Mouse (Mus musculus) CH12.LX (cell line): ENCODE data around the gene Bcl9l. TPM values are rescaled to one million over a fixed set of nuclear protein-coding genes. Genes with fewer than 3 reads are reported as not detected.

Experiments used
- DNase-seq: peaks from one replicate; pipeline ENCODE4 v3.0.0-alpha.2; 2013; ENCODE audit errors: extremely low read depth
- H3K27ac ChIP-seq: 2 replicates; pipeline ENCODE4 v1.5.1; 2012; ENCODE audit warnings: low read depth, mild to moderate bottlenecking, control low read depth, moderate library complexity; ENCODE audit not compliant: insufficient read depth
- H3K27me3 ChIP-seq: replicated peaks from 2 replicates; pipeline ENCODE3; 2012; ENCODE audit warnings: inconsistent platforms
- H3K36me3 ChIP-seq, 2 experiments: replicated peaks in 1 of 2; 2 replicates each; pipeline versions ENCODE3 to v1.6.1; 2012; ENCODE audit warnings: inconsistent platforms in 1 of 2, low read length in 1 of 2, mild to moderate bottlenecking in 1 of 2, mixed read lengths in 1 of 2, moderate library complexity in 1 of 2; ENCODE audit not compliant: control insufficient read depth in 1 of 2, insufficient read depth in 1 of 2
- H3K4me1 ChIP-seq, 2 experiments: 2 replicates each; pipeline ENCODE4 v1.6.1; 2012; ENCODE audit warnings: inconsistent platforms in 1 of 2, moderate library complexity in 1 of 2; ENCODE audit not compliant: insufficient read depth in 2 of 2, control insufficient read depth in 1 of 2
- H3K4me2 ChIP-seq: 2 replicates; pipeline ENCODE4 v1.6.1; 2012; ENCODE audit warnings: low read depth, mild to moderate bottlenecking, control low read depth; ENCODE audit not compliant: poor library complexity, insufficient read depth, severe bottlenecking
- H3K4me3 ChIP-seq, 3 experiments: fragments of 150-350 bp in 1 of 3; sonication (generic) in 1 of 3; replicated peaks in 1 of 3; 2 replicates each; pipeline versions ENCODE3 to v1.5.1; 2011 to 2012; ENCODE audit warnings: low read depth in 2 of 3, low read length in 2 of 3, mild to moderate bottlenecking in 2 of 3, moderate library complexity in 2 of 3, control low read depth in 1 of 3, improper control_type of control experiment in 1 of 3, inconsistent platforms in 1 of 3, mixed read lengths in 1 of 3; ENCODE audit not compliant: poor library complexity in 1 of 3
- H3K79me2 ChIP-seq: replicated peaks from 2 replicates; pipeline ENCODE4 v1.6.1; 2012; ENCODE audit warnings: mild to moderate bottlenecking, moderate library complexity; ENCODE audit not compliant: control insufficient read depth, poor library complexity, insufficient read depth, severe bottlenecking; ENCODE audit errors: extremely low read depth
- H3K9ac ChIP-seq: 2 replicates; pipeline ENCODE4 v1.6.1; 2012; ENCODE audit warnings: low read depth, mild to moderate bottlenecking, control low read depth, moderate library complexity; ENCODE audit not compliant: insufficient read depth
- H3K9me3 ChIP-seq: replicated peaks from 2 replicates; pipeline ENCODE3; 2012; ENCODE audit warnings: low read length, inconsistent platforms, mixed read lengths
- BHLHE40 ChIP-seq: IDR thresholded peaks from 2 replicates; pipeline ENCODE4 v1.6.1; 2011; ENCODE audit warnings: mild to moderate bottlenecking, low read depth, low read length, improper control_type of control experiment
- CTCF ChIP-seq, 2 experiments: IDR thresholded peaks in 1 of 2; conservative IDR thresholded peaks in 1 of 2; 2 replicates each; pipeline ENCODE4 v1.5.1; 2011 to 2012; ENCODE audit warnings: low read depth in 2 of 2, low read length in 2 of 2, improper control_type of control experiment in 1 of 2, inconsistent platforms in 1 of 2, mild to moderate bottlenecking in 1 of 2, moderate library complexity in 1 of 2
- E2F4 ChIP-seq: IDR thresholded peaks from 2 replicates; pipeline ENCODE4 v1.6.1; 2011; ENCODE audit warnings: low read depth, low read length, improper control_type of control experiment; ENCODE audit not compliant: insufficient replicate concordance
- ELF1 ChIP-seq: IDR thresholded peaks from 2 replicates; pipeline ENCODE4 v1.6.1; 2014; ENCODE audit warnings: low read depth, mild to moderate bottlenecking, inconsistent platforms, low read length, improper control_type of control experiment
- HCFC1 ChIP-seq: IDR thresholded peaks from 2 replicates; pipeline ENCODE4 v1.6.1; 2012; ENCODE audit warnings: low read depth, mild to moderate bottlenecking, inconsistent platforms, low read length, improper control_type of control experiment
- JUN ChIP-seq: IDR thresholded peaks from 2 replicates; pipeline ENCODE4 v1.6.1; 2011; ENCODE audit warnings: low read depth, mild to moderate bottlenecking, low read length, improper control_type of control experiment, moderate library complexity; ENCODE audit not compliant: insufficient read depth
- JUND ChIP-seq: conservative IDR thresholded peaks from 2 replicates; pipeline ENCODE4 v1.6.1; 2011; ENCODE audit warnings: low read depth, low read length, improper control_type of control experiment
- KAT2A ChIP-seq: IDR thresholded peaks from 2 replicates; pipeline ENCODE4 v1.6.1; 2012; ENCODE audit warnings: low read length, improper control_type of control experiment, inconsistent platforms; ENCODE audit not compliant: insufficient replicate concordance
- MAX ChIP-seq: IDR thresholded peaks from 2 replicates; pipeline ENCODE4 v1.6.1; 2011; ENCODE audit warnings: low read length, improper control_type of control experiment
- MXI1 ChIP-seq: IDR thresholded peaks from 2 replicates; pipeline ENCODE4 v1.6.1; 2011; ENCODE audit warnings: mild to moderate bottlenecking, low read depth, low read length, improper control_type of control experiment
- MYC ChIP-seq: IDR thresholded peaks from 2 replicates; pipeline ENCODE4 v1.6.1; 2011; ENCODE audit warnings: low read depth, mild to moderate bottlenecking, improper control_type of control experiment, low read length
- NRF1 ChIP-seq: IDR thresholded peaks from 2 replicates; pipeline ENCODE4 v1.6.1; 2014; ENCODE audit warnings: low read depth, mild to moderate bottlenecking, inconsistent platforms, low read length, improper control_type of control experiment, moderate library complexity
- PAX5 ChIP-seq: IDR thresholded peaks from 2 replicates; pipeline ENCODE4 v1.6.1; 2012; ENCODE audit warnings: low read length, inconsistent platforms, mixed read lengths
- POLR2AphosphoS2 ChIP-seq: IDR thresholded peaks from 2 replicates; pipeline ENCODE4 v1.6.1; 2011; ENCODE audit warnings: low read depth, low read length, improper control_type of control experiment
- RAD21 ChIP-seq: IDR thresholded peaks from 2 replicates; pipeline ENCODE4 v1.6.1; 2011; ENCODE audit warnings: low read depth, mild to moderate bottlenecking, low read length, improper control_type of control experiment, moderate library complexity
- RCOR1 ChIP-seq: conservative IDR thresholded peaks from 2 replicates; pipeline ENCODE4 v1.6.1; 2012; ENCODE audit warnings: low read depth, mild to moderate bottlenecking, inconsistent platforms, low read length, improper control_type of control experiment
- SMC3 ChIP-seq: IDR thresholded peaks from 2 replicates; pipeline ENCODE4 v1.6.1; 2011; ENCODE audit warnings: low read depth, low read length, improper control_type of control experiment
- USF1 ChIP-seq: IDR thresholded peaks from 2 replicates; pipeline ENCODE4 v1.6.1; 2014; ENCODE audit warnings: low read depth, mild to moderate bottlenecking, inconsistent platforms, low read length, improper control_type of control experiment
- USF2 ChIP-seq: conservative IDR thresholded peaks from 2 replicates; pipeline ENCODE4 v1.6.1; 2011; ENCODE audit warnings: low read depth, low read length, improper control_type of control experiment
- ZKSCAN1 ChIP-seq: IDR thresholded peaks from 2 replicates; pipeline ENCODE4 v1.6.1; 2012; ENCODE audit warnings: low read depth, inconsistent platforms, low read length, improper control_type of control experiment, borderline replicate concordance
- dilution Hi-C: fragments of 300-500 bp; cut with MboI; formaldehyde crosslinking; loops from 2 replicates; pipeline ENCODE4 v1.14.3; 2020; ENCODE audit warnings: low sequenced_read_pairs; ENCODE audit not compliant: extremely low pct_unique_long_range_greater_than_20kb, extremely low pct_ligation_motif_present
- in situ Hi-C: fragments of 300-500 bp; cut with MboI; formaldehyde crosslinking; loops from 3 replicates; pipeline ENCODE4 v1.14.3; 2019; ENCODE audit warnings: low sequenced_read_pairs, low pct_ligation_motif_present, low pct_unique_long_range_greater_than_20kb, mixed read lengths
- polyA plus RNA-seq: library from polyadenylated mRNA; unstranded; fragments of >175 nt; gene quantifications from 2 replicates; pipeline ENCODE4 v1.2.1, GENCODE M21; 2012; ENCODE audit warnings: low read depth; ENCODE audit not compliant: insufficient read length
- total RNA-seq, 2 experiments: library from RNA; depleted of rRNA; stranded (reverse); fragments of 300-350 nt in 1 of 2; fragments of >200 nt in 1 of 2; gene quantifications; 2 replicates each; pipeline ENCODE4 v1.2.3; 2012 to 2014

Bcl9l gene
- total and polyA plus RNA-seq, 3 experiments = 0.67 to 7.5 (median 1.6) TPM

DNA sequence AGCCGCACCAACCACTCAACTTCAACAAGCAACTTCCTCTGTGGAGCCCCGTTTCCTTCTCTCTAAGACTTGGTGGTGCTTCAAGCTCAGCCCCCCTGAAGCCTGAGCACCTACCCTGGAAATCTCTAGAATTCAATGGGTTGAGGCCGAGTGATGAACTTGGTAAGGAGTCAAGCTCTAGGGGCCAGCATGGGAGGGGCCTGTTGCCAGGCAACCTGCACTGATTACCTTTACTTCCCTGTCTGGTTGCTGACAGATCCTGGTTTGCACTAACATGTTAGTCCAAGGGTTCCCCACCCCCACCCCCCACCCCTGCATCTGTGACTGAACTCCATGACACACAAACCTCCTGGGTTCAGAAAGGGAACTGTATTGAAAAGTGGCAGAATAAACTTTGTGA, 62.4 kb downstream of the Bcl9l start:
- Histone ChIP-seq H3K4me1 (peaks cover under 1 to 26% of the 10 kb centered on the region in 2 experiments; a peak in 3 of 4 replicates), H3K27me3 (no peaks in the 10 kb centered on the region), H3K4me2 (no peak overlapping the region), H3K9ac (no peak overlapping the region), H3K9me3 (peaks cover 6% of the 10 kb centered on the region), H3K36me3 (peaks cover 0 to 2% of the 10 kb centered on the region in 2 experiments), H3K4me3 (no peak overlapping the region), H3K79me2 (no peaks in the 10 kb centered on the region), H3K27ac (no peak overlapping the region)
- dilution Hi-C loops = no loop called here
- in situ Hi-C loops = no loop called here
- no peak for TF ChIP-seq E2F4
- no peak for TF ChIP-seq HCFC1
- TF ChIP-seq NRF1 = no peak
- no peak for TF ChIP-seq PAX5
- no peak for TF ChIP-seq MXI1
- no peak for DNase-seq

- Histone ChIP-seq H3K36me3 (peaks cover 0 to 2% of the 10 kb centered on the region in 2 experiments), H3K4me3 (no peak overlapping the region), H3K27ac (no peak overlapping the region), H3K9ac (no peak overlapping the region), H3K4me1 (peaks cover 0 to 7% of the 10 kb centered on the region in 2 experiments; a peak in 3 of 4 replicates), H3K79me2 (no peaks in the 10 kb centered on the region), H3K4me2 (no peak overlapping the region), H3K9me3 (peaks cover 6% of the 10 kb centered on the region), H3K27me3 (no peaks in the 10 kb centered on the region)
- TF ChIP-seq RAD21 (no peak), KAT2A (no peak), POLR2AphosphoS2 (no peak), MAX (no peak), USF2 (no peak), ZKSCAN1 (no peak), ELF1 (no peak)
- dilution Hi-C loops (no loop called here), in situ Hi-C loops (no loop called here)
- no peak for DNase-seq
Observed at GRCm38 (mm10) chr9:44548412-44549152, 66.0 kb downstream of the Bcl9l start.

DNA sequence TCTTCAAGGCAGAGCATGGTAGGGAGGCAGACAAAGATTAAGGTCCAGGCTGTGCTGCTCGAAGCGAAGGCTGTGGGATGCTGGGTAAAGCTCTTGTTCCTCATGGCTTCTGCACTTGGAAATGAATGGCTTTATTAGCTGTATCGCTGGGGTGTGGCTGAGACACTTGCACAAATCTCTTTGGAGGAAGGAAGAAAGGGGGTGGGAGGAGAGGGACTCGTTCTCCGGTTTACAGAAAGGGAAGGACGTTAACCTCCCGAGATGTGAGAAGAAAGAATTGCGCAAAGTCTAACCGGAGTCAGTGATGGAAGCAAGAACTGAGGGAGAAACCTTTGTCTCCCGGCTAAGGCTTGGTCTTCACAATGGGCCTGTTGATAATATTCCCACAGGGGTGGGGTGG, 68.5 kb downstream of the Bcl9l start:
- Histone ChIP-seq H3K79me2 (no peaks in the 10 kb centered on the region), H3K9me3 (peaks cover 6% of the 10 kb centered on the region), H3K4me3 (no peak overlapping the region), H3K4me2 (no peak overlapping the region), H3K4me1 (peaks cover 0 to 6% of the 10 kb centered on the region in 2 experiments; a peak in 2 of 4 replicates), H3K9ac (no peak overlapping the region), H3K27me3 (no peaks in the 10 kb centered on the region), H3K27ac (no peak overlapping the region), H3K36me3 (peaks cover 0 to 2% of the 10 kb centered on the region in 2 experiments)
- in situ Hi-C loops (no loop called here), dilution Hi-C loops (no loop called here)
- TF ChIP-seq HCFC1 (no peak), JUN (no peak), POLR2AphosphoS2 (no peak), BHLHE40 (no peak), JUND (no peak), MXI1 (no peak), RCOR1 (no peak), SMC3 (no peak), PAX5 (no peak), KAT2A (no peak), CTCF (conservative IDR thresholded peaks at IDR 0.05 in 1 of 2, IDR thresholded peaks at IDR 0.05 in 1 of 2; ENCODE audit: low read depth in 2 of 2, low read length in 2 of 2) (no peak), MYC (no peak), USF1 (no peak)
- no peak for DNase-seq
